Mouse (Mus musculus) myocyte (in vitro differentiated cells): ENCODE measurements at regions not wholly inside any gene's neighbourhood (a gene's known extent, or its start where the extent isn't known, plus 50 kb on each side); places are given as distances from the start of the nearest gene placed in this dataset.

Source experiments
- E2F4 ChIP-seq: IDR thresholded peaks from one replicate; pipeline ENCODE4 v1.6.1; 2011; ENCODE audit warnings: mild to moderate bottlenecking, control low read depth, moderate library complexity; ENCODE audit not compliant: insufficient read depth
- MAX ChIP-seq: IDR thresholded peaks from one replicate; pipeline ENCODE4 v1.6.1; 2011; ENCODE audit warnings: low read depth, mild to moderate bottlenecking, control low read depth
- POLR2A ChIP-seq: IDR thresholded peaks from one replicate; pipeline ENCODE4 v1.6.1; 2011; ENCODE audit warnings: low read depth, mild to moderate bottlenecking, control low read depth, moderate library complexity; ENCODE audit not compliant: insufficient read length
- POLR2AphosphoS2 ChIP-seq: IDR thresholded peaks from one replicate; pipeline ENCODE4 v1.6.1; 2011; ENCODE audit warnings: low read depth, control low read depth; ENCODE audit not compliant: insufficient read length
- TCF12 ChIP-seq: IDR thresholded peaks from one replicate; pipeline ENCODE4 v1.6.1; 2011; ENCODE audit warnings: mild to moderate bottlenecking, control low read depth; ENCODE audit not compliant: poor library complexity, insufficient read depth, severe bottlenecking
- USF1 ChIP-seq: IDR thresholded peaks from one replicate; pipeline ENCODE4 v1.6.1; 2011; ENCODE audit warnings: low read depth, mild to moderate bottlenecking, control low read depth, moderate library complexity

DNA sequence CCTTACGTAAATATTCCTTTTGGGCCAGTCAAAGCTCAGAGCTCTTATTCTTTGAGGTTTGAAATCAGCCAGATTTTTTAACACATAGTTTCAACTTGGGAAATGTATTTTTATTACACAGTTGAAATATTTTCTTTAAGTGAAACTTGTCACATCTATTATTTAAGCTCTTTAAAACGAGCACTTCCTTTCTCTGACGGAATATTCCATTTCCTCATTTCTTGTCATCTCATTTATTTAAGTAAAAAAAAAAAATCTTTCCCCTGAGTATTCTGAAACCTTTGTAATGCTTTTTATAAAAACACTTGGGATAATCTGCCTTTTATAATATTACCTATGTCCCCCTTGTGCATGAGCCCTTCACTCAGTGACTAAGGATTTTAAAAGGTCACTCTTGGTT is 81.8 kb upstream of the Pde3a start:
- TF ChIP-seq POLR2A (no peak), POLR2AphosphoS2 (no peak), USF1 (no peak), TCF12 (no peak), MAX (no peak), E2F4 (no peak)
